Mouse (Mus musculus) right cerebral cortex, postnatal 14 days (tissue): ENCODE data around the gene Rfc4.

ENCODE experiments used
- DNase-seq: peaks from one replicate; pipeline ENCODE4 v3.0.0; 2022

Rfc4 gene

GRCm38 (mm10) chr16:23130303-23130702 is 2.8 kb upstream of the Rfc4 start:
- DNase-seq, result no peak

DNA sequence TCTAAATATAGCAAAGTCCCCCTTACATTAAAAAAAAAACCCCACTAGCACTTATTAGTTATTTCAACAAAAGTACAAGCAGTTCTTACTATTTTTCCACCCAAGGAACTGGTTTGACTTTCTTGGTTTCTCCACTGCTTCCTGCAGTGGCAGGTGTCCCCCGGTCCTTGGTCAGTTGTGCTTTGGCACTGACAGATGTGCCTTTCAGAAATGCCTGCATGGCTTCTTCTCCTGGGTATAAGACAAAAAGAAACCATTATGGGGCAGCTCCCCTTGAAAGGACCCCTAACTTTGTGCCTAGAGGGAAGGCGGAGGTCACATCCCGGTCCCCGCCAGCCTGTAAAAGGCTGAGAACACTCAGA is 245 bp downstream of the Rfc4 start:
- DNase-seq, result no peak

- no peak for DNase-seq
Observed at GRCm38 (mm10) chr16:23124398-23124797, 3.1 kb downstream of the Rfc4 start.

DNA sequence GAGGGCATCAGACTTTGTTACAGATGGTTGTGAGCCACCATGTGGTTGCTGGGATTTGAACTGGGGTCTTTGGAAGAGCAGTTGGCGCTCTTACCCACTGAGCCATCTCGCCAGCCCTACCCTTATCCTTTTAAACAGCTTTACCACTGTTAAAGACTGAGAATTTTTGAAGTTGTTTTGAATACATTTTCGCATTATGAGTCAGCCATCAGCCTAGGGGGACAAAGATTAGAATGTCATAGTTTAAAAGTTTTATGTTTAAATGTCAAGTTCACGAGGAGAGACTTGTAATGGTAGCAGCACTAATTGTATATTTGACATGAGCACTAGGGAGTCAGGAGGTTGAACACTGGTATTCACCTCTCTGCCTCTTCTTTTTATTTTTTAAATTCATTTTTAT is 4.4 kb downstream of the Rfc4 start:
- no peak for DNase-seq

- no peak for DNase-seq
Observed at GRCm38 (mm10) chr16:23122446-23122845, 5.1 kb downstream of the Rfc4 start.

- no peak for DNase-seq
Observed at GRCm38 (mm10) chr16:23117173-23117572, 10.4 kb downstream of the Rfc4 start.

GRCm38 (mm10) chr16:23115486-23115885 is 12.1 kb downstream of the Rfc4 start:
- no peak for DNase-seq

DNA sequence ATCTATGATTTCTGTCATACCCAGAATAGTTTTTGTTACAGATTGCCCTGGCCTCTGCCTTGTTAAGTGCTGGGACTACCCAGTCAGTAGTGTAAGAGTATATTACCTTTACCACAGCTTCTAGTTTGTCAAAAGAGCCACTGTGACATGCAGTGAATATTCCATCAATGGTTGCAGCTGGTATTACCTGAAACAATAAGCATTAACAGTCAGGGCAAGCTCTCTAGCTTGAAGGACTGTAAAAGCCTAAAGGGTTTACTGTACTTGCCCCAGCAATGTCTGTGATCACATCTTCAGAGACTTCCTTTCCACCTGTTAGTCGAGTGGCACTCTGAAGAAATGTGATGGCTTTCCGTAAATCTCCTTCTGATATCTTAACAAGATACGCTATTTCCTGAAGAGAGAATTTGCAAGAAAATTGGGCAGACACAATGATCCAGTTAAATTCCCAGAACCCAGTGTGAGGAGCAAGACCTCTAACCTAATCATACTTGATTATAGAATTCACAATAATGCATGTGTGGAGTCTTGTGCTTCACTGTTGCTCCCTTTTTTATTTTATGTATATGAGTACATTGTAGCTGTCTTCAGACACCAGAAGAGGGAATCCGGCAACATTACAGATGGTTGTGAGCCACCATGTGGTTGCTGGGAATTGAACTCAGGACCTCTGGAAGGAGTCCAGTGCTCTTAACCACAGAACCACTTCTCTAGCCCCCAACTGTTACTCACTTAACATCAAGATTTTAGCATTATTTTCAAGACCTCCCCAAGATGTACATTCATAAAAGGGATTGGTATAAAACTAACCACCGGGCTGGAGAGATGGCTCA is 13.0 kb downstream of the Rfc4 start:
- DNase-seq, result no peak

- DNase-seq, result no peak
Observed at GRCm38 (mm10) chr16:23113903-23114302, 13.6 kb downstream of the Rfc4 start.

- DNase-seq, result no peak
Observed at GRCm38 (mm10) chr16:23112861-23113435, 14.6 kb downstream of the Rfc4 start.

- no peak for DNase-seq
Observed at GRCm38 (mm10) chr16:23112348-23112747, 15.2 kb downstream of the Rfc4 start.

GRCm38 (mm10) chr16:23109350-23110280 is 17.9 kb downstream of the Rfc4 start:
- no peak for DNase-seq

DNA sequence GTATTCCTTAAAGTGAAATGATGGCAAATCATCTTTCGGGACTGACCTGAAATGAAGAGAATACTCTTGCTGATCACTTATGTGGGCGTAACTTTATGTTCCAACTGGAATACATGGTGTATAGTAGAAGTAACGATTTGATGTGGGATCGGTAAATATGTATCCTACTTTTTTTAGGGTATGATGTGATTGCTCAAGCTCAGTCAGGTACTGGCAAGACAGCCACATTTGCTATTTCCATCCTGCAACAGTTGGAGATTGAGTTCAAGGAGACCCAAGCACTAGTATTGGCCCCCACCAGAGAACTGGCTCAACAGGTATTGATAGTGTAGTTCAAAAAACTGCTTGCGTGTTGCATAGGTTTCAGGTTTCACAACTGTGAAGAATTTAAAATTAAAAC is 18.6 kb downstream of the Rfc4 start:
- no peak for DNase-seq

DNA sequence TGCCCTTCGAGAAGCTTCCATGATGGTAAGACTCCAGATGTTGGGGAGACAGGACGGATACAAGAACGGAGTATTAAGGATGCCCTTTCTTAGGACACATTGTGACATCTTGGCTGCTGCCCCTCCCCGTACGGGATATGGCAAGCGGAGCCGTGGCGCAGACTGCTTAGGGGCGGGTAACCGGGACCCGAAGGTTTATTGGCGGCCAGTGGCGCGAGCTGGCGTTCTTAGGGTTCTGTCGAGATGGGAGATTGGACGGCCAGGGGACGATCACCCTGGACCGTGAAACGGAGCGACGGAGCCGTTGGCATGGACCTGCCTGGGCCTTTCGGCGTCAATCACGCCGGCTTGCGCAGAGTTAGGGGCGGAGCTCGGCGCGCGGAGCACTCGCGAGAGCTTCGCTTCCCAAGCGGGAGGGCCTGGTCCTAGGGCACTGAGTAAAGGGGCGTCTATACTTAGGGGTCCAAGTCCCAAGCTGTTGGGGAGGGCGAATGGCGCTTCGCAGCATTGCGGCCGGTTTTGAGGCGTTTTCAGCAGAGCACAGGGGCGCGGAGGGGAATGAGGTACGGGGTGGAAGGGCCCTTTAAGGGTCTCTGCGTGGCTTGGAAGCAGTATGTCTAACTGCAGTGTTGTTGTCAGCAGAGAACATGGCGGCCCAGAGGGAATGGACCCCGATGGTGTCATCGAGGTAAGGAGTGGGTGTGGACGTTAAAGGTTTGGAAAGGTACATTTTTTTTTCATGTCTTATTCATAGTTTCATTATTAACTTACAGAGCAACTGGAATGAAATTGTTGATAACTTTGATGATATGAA is 19.4 kb downstream of the Rfc4 start:
- peak; percentile 86 for DNase-seq

DNA sequence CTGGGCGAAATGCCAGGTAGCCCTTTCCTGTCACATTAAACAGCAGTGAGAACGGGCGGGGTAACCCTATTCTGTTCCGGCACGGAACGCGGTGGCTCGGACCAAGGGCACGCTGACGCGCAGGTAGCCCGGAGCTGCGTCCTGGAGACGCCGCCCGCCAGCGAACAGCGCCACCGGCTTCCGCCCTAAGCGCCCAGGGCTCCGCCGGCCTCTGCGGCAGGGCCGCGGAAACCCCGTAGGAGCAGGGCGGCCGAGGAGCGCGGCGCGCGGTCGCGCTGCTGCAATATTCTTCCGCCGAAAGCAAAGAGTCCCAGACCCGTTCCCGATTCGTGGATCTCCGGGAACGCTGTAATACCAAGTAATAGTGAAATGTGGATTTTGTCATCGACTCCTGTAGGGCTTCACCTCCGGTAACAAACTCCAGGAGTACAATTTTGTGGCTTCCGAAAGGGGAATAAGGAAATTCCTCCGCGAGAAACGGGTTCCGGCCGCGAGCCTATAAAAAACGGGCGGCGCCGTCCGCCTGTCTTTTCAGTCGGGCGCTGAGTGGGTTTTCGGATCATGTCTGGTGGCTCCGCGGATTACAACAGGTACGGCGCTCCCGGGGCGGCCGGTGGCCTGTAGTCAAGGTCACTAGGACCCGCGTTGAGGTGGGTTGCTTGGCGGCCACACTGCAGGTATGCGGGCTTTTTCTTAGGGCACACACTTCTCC is 20.1 kb downstream of the Rfc4 start, which contains the start of gene Eif4a2:
TSS of gene Eif4a2 (plus strand) at position 214 of the 712 bp plus-strand sequence.
- peak; percentile 93 for DNase-seq

- no peak for DNase-seq
Observed at GRCm38 (mm10) chr16:23106121-23106520, 21.4 kb downstream of the Rfc4 start.

- no peak for DNase-seq
Observed at GRCm38 (mm10) chr16:23103841-23104240, 23.7 kb downstream of the Rfc4 start.

DNA sequence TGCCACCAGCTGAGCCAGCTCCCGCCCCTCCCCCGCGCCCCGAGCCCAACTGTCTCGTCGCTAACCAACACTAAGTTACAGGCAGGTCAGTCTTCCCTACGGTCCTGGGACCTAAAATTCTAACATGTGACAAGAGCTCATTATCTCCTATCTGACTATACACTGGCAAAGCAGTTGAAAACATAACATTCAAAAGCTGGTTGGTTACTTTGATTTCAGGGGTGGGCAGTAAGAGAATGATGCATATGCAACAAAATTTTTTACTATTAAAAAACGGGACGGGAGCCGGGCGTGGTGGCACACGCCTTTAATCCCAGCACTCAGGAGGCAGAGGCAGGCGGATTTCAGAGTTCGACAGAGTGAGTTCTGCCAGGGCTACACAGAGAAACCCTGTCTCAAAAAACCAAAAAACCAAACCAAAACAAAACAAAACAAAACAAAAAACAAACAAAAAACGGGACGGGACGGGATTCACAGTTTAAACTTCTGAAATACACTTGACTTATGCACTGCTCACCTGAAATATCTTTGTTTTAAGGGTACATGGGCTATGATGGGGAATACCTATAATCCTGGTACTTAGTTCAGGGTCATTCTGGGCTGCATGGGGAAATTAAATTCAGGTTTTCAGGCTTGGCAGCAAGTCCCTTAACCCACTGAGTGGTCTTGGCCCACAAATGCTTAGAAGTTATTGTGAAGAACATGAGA is 24.3 kb downstream of the Rfc4 start:
- no peak for DNase-seq

- DNase-seq, result no peak
Observed at GRCm38 (mm10) chr16:23102340-23103037, 25.0 kb downstream of the Rfc4 start.

GRCm38 (mm10) chr16:23100613-23101012 is 26.9 kb downstream of the Rfc4 start:
- DNase-seq, result no peak
